Mouse (Mus musculus) heart, embryonic 15.5 days (tissue): ENCODE measurements at regions not wholly inside any gene's neighbourhood (a gene's known extent, or its start where the extent isn't known, plus 50 kb on each side); places are given as distances from the start of the nearest gene placed in this dataset.

Experiments used
- ATAC-seq: fragments of 200-750 bp; cut with Nextera tagmentation; replicated peaks from 2 replicates; pipeline ENCODE4 v1.8.0; 2017; ENCODE audit warnings: low read depth, moderate TSS enrichment; ENCODE audit not compliant: insufficient number of reproducible peaks, insufficient read depth, low FRiP score
- H3K27ac ChIP-seq: fragments of 300-500 bp; sonication (generic); 2 replicates; pipeline ENCODE4 v1.5.1; 2015; ENCODE audit warnings: mild to moderate bottlenecking, inconsistent platforms
- H3K27me3 ChIP-seq: fragments of 300-500 bp; sonication (generic); 2 replicates; pipeline ENCODE4 v1.6.1; 2015; ENCODE audit warnings: inconsistent platforms
- H3K36me3 ChIP-seq: fragments of 300-500 bp; sonication (generic); 2 replicates; pipeline ENCODE4 v1.6.1; 2015; ENCODE audit warnings: mild to moderate bottlenecking, inconsistent platforms
- H3K4me1 ChIP-seq: fragments of 300-500 bp; sonication (generic); replicated peaks from 2 replicates; pipeline ENCODE4 v1.6.1; 2015; ENCODE audit warnings: inconsistent platforms
- H3K4me2 ChIP-seq: fragments of 300-500 bp; sonication (generic); 2 replicates; pipeline ENCODE4 v1.6.1; 2015; ENCODE audit warnings: inconsistent platforms, mild to moderate bottlenecking, moderate library complexity
- H3K4me3 ChIP-seq: fragments of 300-500 bp; sonication (generic); 2 replicates; pipeline ENCODE4 v1.5.1; 2015; ENCODE audit warnings: mild to moderate bottlenecking, inconsistent platforms
- H3K9ac ChIP-seq: fragments of 300-500 bp; sonication (generic); 2 replicates; pipeline ENCODE4 v1.6.1; 2015; ENCODE audit warnings: mild to moderate bottlenecking, inconsistent platforms
- H3K9me3 ChIP-seq: fragments of 300-500 bp; sonication (generic); replicated peaks from 2 replicates; pipeline ENCODE4 v1.6.1; 2016; ENCODE audit warnings: inconsistent platforms
- WGBS: fragments of 180-500 bp; shearing (Covaris S2); methylation state at CpG from one replicate; pipeline ENCODE4 v1.1.7; 2015; ENCODE audit warnings: mixed read lengths; 5-methylcytosine and 5-hydroxymethylcytosine counted together

GRCm38 (mm10) chr2:169445877-169446276 is 141.7 kb downstream of the Gm11011 start:
- H3K9me3 ChIP-seq: no peaks in the 10 kb centered on the region
- no peak for ATAC-seq
- no peak overlapping the region for H3K4me2 ChIP-seq
- WGBS: 83% methylated on average over 5 of the region's 5 CpGs
- no peak overlapping the region for H3K4me3 ChIP-seq
- H3K27me3 ChIP-seq: no peaks in the 10 kb centered on the region
- H3K36me3 ChIP-seq: no peaks in the 10 kb centered on the region
- no peaks in the 10 kb centered on the region for H3K4me1 ChIP-seq
- no peak overlapping the region for H3K9ac ChIP-seq
- H3K27ac ChIP-seq: no peak overlapping the region

GRCm38 (mm10) chr2:169445371-169445770 is 142.2 kb downstream of the Gm11011 start:
- H3K9ac ChIP-seq: no peak overlapping the region
- no peak overlapping the region for H3K4me3 ChIP-seq
- no peak for ATAC-seq
- no peaks in the 10 kb centered on the region for H3K4me1 ChIP-seq
- H3K36me3 ChIP-seq: no peaks in the 10 kb centered on the region
- no peaks in the 10 kb centered on the region for H3K27me3 ChIP-seq
- H3K9me3 ChIP-seq: no peaks in the 10 kb centered on the region
- no peak overlapping the region for H3K27ac ChIP-seq
- 89% methylated on average over 12 of the region's 12 CpGs for WGBS
- no peak overlapping the region for H3K4me2 ChIP-seq

GRCm38 (mm10) chr2:169443271-169443670 is 144.3 kb downstream of the Gm11011 start:
- Histone ChIP-seq H3K27ac (no peak overlapping the region), H3K4me2 (no peak overlapping the region), H3K27me3 (no peaks in the 10 kb centered on the region), H3K4me3 (no peak overlapping the region), H3K9me3 (no peaks in the 10 kb centered on the region), H3K9ac (no peak overlapping the region), H3K4me1 (no peaks in the 10 kb centered on the region), H3K36me3 (no peaks in the 10 kb centered on the region)
- 86% methylated on average over 8 of the region's 8 CpGs for WGBS
- no peak for ATAC-seq

GRCm38 (mm10) chr2:169431516-169431915 is 156.0 kb downstream of the Gm11011 start:
- no peaks in the 10 kb centered on the region for H3K9me3 ChIP-seq
- H3K27ac ChIP-seq: no peak overlapping the region
- H3K9ac ChIP-seq: no peak overlapping the region
- no peaks in the 10 kb centered on the region for H3K4me1 ChIP-seq
- H3K4me3 ChIP-seq: no peak overlapping the region
- H3K27me3 ChIP-seq: no peaks in the 10 kb centered on the region
- ATAC-seq: no peak
- no peaks in the 10 kb centered on the region for H3K36me3 ChIP-seq
- H3K4me2 ChIP-seq: no peak overlapping the region
- 93% methylated on average over 8 of the region's 8 CpGs for WGBS

- H3K4me2 ChIP-seq: no peak overlapping the region
- ATAC-seq: no peak
- no peak overlapping the region for H3K4me3 ChIP-seq
- no peaks in the 10 kb centered on the region for H3K4me1 ChIP-seq
- H3K27ac ChIP-seq: no peak overlapping the region
- no peaks in the 10 kb centered on the region for H3K36me3 ChIP-seq
- H3K9ac ChIP-seq: no peak overlapping the region
- WGBS: 83% methylated on average over 7 of the region's 7 CpGs
- H3K9me3 ChIP-seq: no peaks in the 10 kb centered on the region
- no peaks in the 10 kb centered on the region for H3K27me3 ChIP-seq
These were observed 158.1 kb downstream of the Gm11011 start for GRCm38 (mm10) chr2:169429411-169429810.

GRCm38 (mm10) chr2:169424166-169424920 is 163.2 kb downstream of the Gm11011 start:
- Histone ChIP-seq H3K4me2 (no peak overlapping the region), H3K27ac (no peak overlapping the region)
- ATAC-seq: no peak

GRCm38 (mm10) chr2:169412361-169412760 is 175.2 kb downstream of the Gm11011 start:
- Histone ChIP-seq H3K4me1 (no peaks in the 10 kb centered on the region), H3K36me3 (no peaks in the 10 kb centered on the region), H3K9me3 (no peaks in the 10 kb centered on the region), H3K4me3 (no peak overlapping the region), H3K27ac (no peak overlapping the region), H3K27me3 (no peaks in the 10 kb centered on the region), H3K4me2 (no peak overlapping the region), H3K9ac (no peak overlapping the region)
- 70% methylated on average over 6 of the region's 6 CpGs for WGBS
- ATAC-seq: no peak

More at GRCm38 (mm10) chr2:169424166-169424920, 163.2 kb downstream of the Gm11011 start:
- H3K9me3 ChIP-seq: no peaks in the 10 kb centered on the region
- H3K4me3 ChIP-seq: no peak overlapping the region
- no peaks in the 10 kb centered on the region for H3K4me1 ChIP-seq
- 71% methylated on average over 12 of the region's 12 CpGs for WGBS
- no peak overlapping the region for H3K9ac ChIP-seq
- no peaks in the 10 kb centered on the region for H3K36me3 ChIP-seq
- no peaks in the 10 kb centered on the region for H3K27me3 ChIP-seq

- no peak overlapping the region for H3K27ac ChIP-seq
- H3K36me3 ChIP-seq: no peaks in the 10 kb centered on the region
- no peaks in the 10 kb centered on the region for H3K4me1 ChIP-seq
- no peaks in the 10 kb centered on the region for H3K9me3 ChIP-seq
- H3K4me3 ChIP-seq: no peak overlapping the region
- H3K9ac ChIP-seq: no peak overlapping the region
- H3K4me2 ChIP-seq: no peak overlapping the region
- 54% methylated on average over 3 of the region's 3 CpGs for WGBS
- H3K27me3 ChIP-seq: no peaks in the 10 kb centered on the region
- no peak for ATAC-seq
These were observed 177.5 kb downstream of the Gm11011 start for GRCm38 (mm10) chr2:169410080-169410479.

- H3K4me2 ChIP-seq: no peak overlapping the region
These were observed 182.4 kb downstream of the Gm11011 start for GRCm38 (mm10) chr2:169404908-169405690.

GRCm38 (mm10) chr2:169397758-169398157 is 189.8 kb downstream of the Gm11011 start:
- Histone ChIP-seq H3K27ac (no peak overlapping the region), H3K9me3 (no peaks in the 10 kb centered on the region), H3K9ac (no peak overlapping the region), H3K27me3 (no peaks in the 10 kb centered on the region), H3K4me1 (no peaks in the 10 kb centered on the region), H3K36me3 (no peaks in the 10 kb centered on the region), H3K4me2 (no peak overlapping the region), H3K4me3 (no peak overlapping the region)
- ATAC-seq: no peak
- 77% methylated on average over 6 of the region's 6 CpGs for WGBS

More at GRCm38 (mm10) chr2:169404908-169405690, 182.4 kb downstream of the Gm11011 start:
- no peaks in the 10 kb centered on the region for H3K4me1 ChIP-seq
- ATAC-seq: no peak
- no peaks in the 10 kb centered on the region for H3K9me3 ChIP-seq
- H3K4me3 ChIP-seq: no peak overlapping the region
- no peaks in the 10 kb centered on the region for H3K27me3 ChIP-seq
- H3K27ac ChIP-seq: no peak overlapping the region
- H3K9ac ChIP-seq: no peak overlapping the region
- WGBS: 37% methylated on average over 6 of the region's 6 CpGs
- no peaks in the 10 kb centered on the region for H3K36me3 ChIP-seq

- no peak overlapping the region for H3K4me2 ChIP-seq
- H3K27ac ChIP-seq: no peak overlapping the region
- no peak for ATAC-seq
- H3K9me3 ChIP-seq: no peaks in the 10 kb centered on the region
- H3K4me3 ChIP-seq: no peak overlapping the region
- H3K36me3 ChIP-seq: no peaks in the 10 kb centered on the region
- no peaks in the 10 kb centered on the region for H3K4me1 ChIP-seq
- 81% methylated on average over 4 of the region's 4 CpGs for WGBS
- no peak overlapping the region for H3K9ac ChIP-seq
- no peaks in the 10 kb centered on the region for H3K27me3 ChIP-seq
These were observed 190.5 kb downstream of the Gm11011 start for GRCm38 (mm10) chr2:169397013-169397412.
